Mouse (Mus musculus) kidney, adult 18-20 months (tissue): Measurements from ENCODE around the gene Exoc3l4.

ENCODE experiments used
- DNase-seq: peaks from one replicate; pipeline ENCODE4 v3.0.0; 2021

Exoc3l4 gene

GRCm38 (mm10) chr12:111416921-111417779, at the start of gene Exoc3l4:
Exoc3l4 (plus strand) TSS chr12:111417017.
- peak; percentile 52 for DNase-seq

DNA sequence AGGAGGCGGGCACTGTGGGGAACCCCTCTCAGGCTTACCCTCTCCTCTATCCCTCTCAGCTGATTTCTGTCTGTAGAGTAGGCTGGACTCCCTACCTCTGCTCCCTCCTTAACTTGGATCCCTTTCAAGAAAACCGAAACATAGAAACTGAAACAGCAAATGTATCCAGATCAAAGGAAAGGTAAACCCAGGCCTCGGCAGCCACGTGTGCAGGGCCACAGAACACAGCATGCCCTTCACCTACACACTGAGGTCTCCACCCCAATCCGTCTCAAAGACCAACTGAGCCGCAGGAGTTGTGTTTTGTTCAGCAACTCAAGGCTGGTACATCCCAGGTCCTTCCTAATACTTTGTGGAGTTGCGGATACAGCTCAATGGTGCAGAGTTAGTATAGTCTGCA, 49.8 kb upstream of the Exoc3l4 start:
- DNase-seq: no peak

GRCm38 (mm10) chr12:111370249-111370648, 46.6 kb upstream of the Exoc3l4 start:
- DNase-seq: no peak

- DNase-seq: no peak
These were observed 44.9 kb upstream of the Exoc3l4 start for GRCm38 (mm10) chr12:111371905-111372304.

GRCm38 (mm10) chr12:111373411-111373810, 43.4 kb upstream of the Exoc3l4 start:
- DNase-seq: no peak

DNA sequence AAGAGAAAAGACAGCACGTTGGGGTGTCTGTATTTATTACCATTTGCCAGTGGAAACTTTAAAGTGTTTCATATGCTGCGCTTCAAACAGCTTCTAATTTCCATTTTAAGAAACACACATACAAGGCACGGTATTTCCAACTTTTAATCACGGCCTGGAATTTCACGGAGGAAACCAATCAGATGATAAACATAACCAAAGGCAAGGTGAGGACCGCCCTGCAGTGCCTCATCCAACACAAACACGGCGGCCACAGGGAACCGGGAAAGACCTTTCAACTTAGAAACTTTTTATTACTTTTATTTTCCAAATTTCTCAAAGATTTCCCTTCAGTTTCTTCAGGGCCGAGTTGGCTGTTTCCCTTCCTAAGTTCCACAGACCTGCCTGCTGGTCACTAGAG, 42.1 kb upstream of the Exoc3l4 start:
- no peak for DNase-seq

GRCm38 (mm10) chr12:111375559-111375958, 41.3 kb upstream of the Exoc3l4 start:
- DNase-seq: no peak

GRCm38 (mm10) chr12:111376053-111376452, 40.8 kb upstream of the Exoc3l4 start:
- no peak for DNase-seq

- peak; percentile 71 for DNase-seq
These were observed 39.9 kb upstream of the Exoc3l4 start for GRCm38 (mm10) chr12:111376826-111377331.

DNA sequence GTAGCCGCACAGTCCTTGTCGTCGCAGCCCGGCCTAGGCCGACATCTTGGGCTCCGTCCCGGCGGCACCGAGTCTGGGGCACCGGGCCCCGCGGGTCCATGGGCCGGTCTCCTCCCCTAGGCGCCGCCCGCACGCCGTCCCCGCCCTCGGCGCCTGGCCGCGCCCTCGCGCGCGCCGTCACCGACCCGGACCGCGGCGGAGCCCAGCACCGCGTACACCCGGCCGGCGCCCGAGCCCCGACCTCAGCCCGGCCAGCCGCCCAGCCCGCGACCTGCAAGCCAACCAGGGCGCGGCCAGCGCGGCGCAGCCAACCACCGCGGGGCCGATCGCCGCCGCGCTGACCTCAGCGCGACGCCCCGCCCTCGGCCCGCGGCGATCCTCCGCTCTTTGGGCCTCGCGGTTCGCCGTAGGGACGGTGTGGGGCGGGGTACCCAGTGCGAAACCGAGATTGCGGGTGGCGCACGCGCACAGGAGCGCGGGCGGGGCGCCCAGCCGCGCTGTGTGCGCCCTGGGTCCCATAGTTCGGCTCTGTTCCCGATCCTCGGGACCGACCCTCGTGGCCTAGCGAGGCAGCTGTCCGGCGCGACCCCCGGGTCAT, 39.3 kb upstream of the Exoc3l4 start, which contains the start of gene Cdc42bpb:
TSS of gene Cdc42bpb (minus strand) at position 343 of the 598 bp plus-strand sequence.
- peak; percentile 97 for DNase-seq

GRCm38 (mm10) chr12:111377986-111378490, 38.8 kb upstream of the Exoc3l4 start:
- no peak for DNase-seq

DNA sequence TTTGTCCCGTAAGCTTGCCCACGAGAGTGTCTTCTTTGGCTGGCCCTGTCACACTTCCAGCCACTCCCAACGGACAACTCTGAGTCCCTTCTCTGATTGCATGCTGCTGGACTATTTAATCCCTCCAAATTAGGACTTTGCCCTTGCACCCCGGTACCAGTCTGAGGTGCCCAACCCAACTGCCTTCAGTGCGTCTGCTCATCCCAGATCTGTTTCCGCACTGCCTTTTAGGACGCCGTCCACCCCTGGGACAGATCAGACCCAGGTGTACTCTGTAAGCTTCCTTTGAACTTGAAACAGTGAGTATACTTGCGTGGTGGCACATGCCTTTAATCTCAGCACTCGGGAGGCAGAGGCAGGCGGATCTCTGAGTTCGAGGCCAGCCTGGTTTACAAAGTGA, 38.0 kb upstream of the Exoc3l4 start:
- DNase-seq: no peak

GRCm38 (mm10) chr12:111385883-111386641, 30.8 kb upstream of the Exoc3l4 start:
- no peak for DNase-seq

GRCm38 (mm10) chr12:111386642-111387120, 30.1 kb upstream of the Exoc3l4 start:
- DNase-seq: peak; percentile 49

- no peak for DNase-seq
These were observed 29.7 kb upstream of the Exoc3l4 start for GRCm38 (mm10) chr12:111387146-111387545.

GRCm38 (mm10) chr12:111394008-111394407, 22.8 kb upstream of the Exoc3l4 start:
- DNase-seq: no peak

- no peak for DNase-seq
These were observed 19.8 kb upstream of the Exoc3l4 start for GRCm38 (mm10) chr12:111396997-111397396.

DNA sequence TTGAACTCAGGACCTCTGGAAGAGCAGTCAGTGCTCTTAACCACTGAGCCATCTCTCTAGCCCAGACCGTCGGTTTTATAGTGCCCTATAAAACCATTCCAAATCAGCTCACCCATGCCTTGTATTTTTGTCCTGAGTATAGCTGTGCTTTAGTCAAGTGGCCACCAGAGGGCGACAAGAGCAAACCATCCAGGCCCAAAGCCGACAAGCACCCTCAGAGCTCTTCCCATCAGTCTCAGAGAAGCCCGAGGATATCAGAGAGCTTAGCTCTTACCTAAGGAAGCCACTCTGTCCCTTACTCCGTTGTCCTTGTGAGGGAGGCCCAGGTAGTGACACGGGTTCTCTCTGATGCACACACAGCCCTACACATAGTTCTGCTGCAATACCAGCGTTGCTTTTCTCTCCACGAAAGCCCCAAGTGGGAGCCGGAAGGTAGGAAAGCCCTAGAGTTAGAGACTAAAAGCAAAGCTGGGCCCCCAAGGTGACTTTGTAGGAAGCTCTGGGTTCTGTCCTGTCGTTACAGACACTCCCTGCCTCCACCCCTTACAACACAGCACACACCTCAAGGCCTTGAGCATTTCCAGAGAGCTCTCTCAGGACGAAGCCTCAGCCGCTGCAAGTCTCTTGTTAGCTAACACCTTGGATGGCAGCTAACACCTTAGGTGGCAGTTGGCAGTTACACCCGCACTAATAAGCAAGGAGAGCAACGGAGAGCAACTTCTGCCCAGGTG, 15.2 kb upstream of the Exoc3l4 start:
- DNase-seq: peak; percentile 84

- no peak for DNase-seq
These were observed 11.9 kb upstream of the Exoc3l4 start for GRCm38 (mm10) chr12:111404880-111405279.

DNA sequence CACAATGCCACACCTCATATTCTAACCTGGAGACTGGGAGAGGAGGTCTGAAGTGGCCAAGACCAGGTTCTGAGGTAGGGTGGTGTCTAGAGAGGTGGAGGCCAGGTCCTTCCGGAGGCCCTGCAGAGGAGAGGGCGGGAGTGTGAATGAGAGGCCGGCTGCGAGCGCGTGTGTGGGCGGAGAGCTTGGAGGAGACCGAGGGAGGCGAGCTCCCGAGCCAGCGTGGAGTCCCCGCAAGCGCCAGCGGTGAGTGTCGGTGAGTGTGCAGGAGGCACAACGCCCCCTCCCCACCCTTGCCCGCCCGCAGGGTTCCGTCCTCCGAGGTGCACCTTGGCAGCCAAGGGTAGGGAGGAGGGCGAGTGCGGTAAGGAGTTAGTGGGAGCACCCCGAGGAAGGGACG, 10.2 kb upstream of the Exoc3l4 start, which contains the start of gene Lbhd2:
TSS of gene Lbhd2 (plus strand) at position 188 of the 400 bp plus-strand sequence.
- no peak for DNase-seq

DNA sequence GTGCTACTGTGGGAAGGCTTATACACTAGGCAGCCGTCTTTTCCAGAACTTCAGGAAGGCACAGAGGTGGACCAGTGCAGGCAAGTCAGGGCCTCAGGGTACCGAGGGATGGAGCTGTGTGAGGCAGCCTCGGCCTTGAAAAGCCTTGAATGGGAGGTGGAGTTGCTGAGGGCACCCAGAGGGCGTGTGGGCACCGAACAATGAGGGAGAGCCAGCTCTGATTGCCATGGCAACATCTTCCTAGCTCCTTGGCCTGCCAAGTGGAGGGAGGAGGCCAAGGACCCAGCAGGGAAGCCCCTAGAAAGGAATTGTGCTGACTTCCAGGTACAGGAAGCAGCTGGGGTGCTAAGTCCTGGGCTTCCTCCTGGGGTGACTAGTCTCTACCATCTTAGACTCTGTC, 7.2 kb upstream of the Exoc3l4 start:
- DNase-seq: no peak
